Mouse (Mus musculus) liver, embryonic 13.5 days (tissue): ENCODE results near the gene Palld. TPM values are rescaled to one million over a fixed set of nuclear protein-coding genes. Genes with fewer than 3 reads are reported as not detected.

Experiments used
- ATAC-seq: fragments of 200-750 bp; cut with Nextera tagmentation; 2 replicates; pipeline ENCODE4 v1.8.0; 2017; ENCODE audit warnings: low read depth, mild to moderate bottlenecking, moderate number of reproducible peaks, moderate library complexity
- DNase-seq: peaks from one replicate; pipeline ENCODE4 v3.0.0; 2022
- H3K27ac ChIP-seq: fragments of 300-500 bp; sonication (generic); 2 replicates; pipeline ENCODE4 v1.5.1; 2015; ENCODE audit warnings: moderate library complexity, mild to moderate bottlenecking, inconsistent platforms
- H3K27me3 ChIP-seq: fragments of 300-500 bp; sonication (generic); 2 replicates; pipeline ENCODE4 v1.6.1; 2015; ENCODE audit warnings: mild to moderate bottlenecking, inconsistent platforms
- H3K36me3 ChIP-seq: fragments of 300-500 bp; sonication (generic); 2 replicates; pipeline ENCODE4 v1.6.1; 2015; ENCODE audit warnings: mild to moderate bottlenecking, inconsistent platforms
- H3K4me1 ChIP-seq: fragments of 300-500 bp; sonication (generic); replicated peaks from 2 replicates; pipeline ENCODE4 v1.6.1; 2015; ENCODE audit warnings: inconsistent platforms
- H3K4me2 ChIP-seq: fragments of 300-500 bp; sonication (generic); 2 replicates; pipeline ENCODE4 v1.6.1; 2015; ENCODE audit warnings: inconsistent platforms, mild to moderate bottlenecking, moderate library complexity
- H3K4me3 ChIP-seq: fragments of 300-500 bp; sonication (generic); replicated peaks from 2 replicates; pipeline ENCODE4 v1.5.1; 2015; ENCODE audit warnings: mild to moderate bottlenecking, inconsistent platforms
- H3K9ac ChIP-seq: fragments of 300-500 bp; sonication (generic); 2 replicates; pipeline ENCODE4 v1.6.1; 2015; ENCODE audit warnings: mild to moderate bottlenecking, inconsistent platforms
- H3K9me3 ChIP-seq: fragments of 300-500 bp; sonication (generic); replicated peaks from 2 replicates; pipeline ENCODE4 v1.6.1; 2016; ENCODE audit warnings: inconsistent platforms
- WGBS: fragments of 180-500 bp; shearing (Covaris S2); methylation state at CpG from one replicate; pipeline ENCODE4 v1.1.7; 2015; ENCODE audit not compliant: insufficient replicate concordance; 5-methylcytosine and 5-hydroxymethylcytosine counted together
- polyA plus RNA-seq: library from polyadenylated mRNA; unstranded; fragments of >200 nt; fragmentation: Nextera tagmentation; extraction: Ambion mirVana; gene quantifications from 2 replicates; pipeline ENCODE4 v1.2.1, GENCODE M21; 2015

The Palld gene
- polyA plus RNA-seq, 1 experiment from 2014 or later, result 5.6 TPM

GRCm38 (mm10) chr8:61743764-61744562 is 158.5 kb downstream of the Palld start:
- DNase-seq (no peak), ATAC-seq (no peak)
- no peaks in the 10 kb centered on the region for H3K36me3 ChIP-seq
- 60% methylated on average over 6 of the region's 6 CpGs for WGBS
- H3K9ac ChIP-seq, result no peak overlapping the region
- H3K27ac ChIP-seq, result no peak overlapping the region
- no peaks in the 10 kb centered on the region for H3K9me3 ChIP-seq
- H3K4me2 ChIP-seq, result no peak overlapping the region
- H3K4me1 ChIP-seq, result 0 out of 2 replicates have a peak, but pooled peaks cover 5% of the 10 kb centered on the region
- H3K4me3 ChIP-seq, result no peak overlapping the region
- no peaks in the 10 kb centered on the region for H3K27me3 ChIP-seq

- H3K27me3 ChIP-seq, result no peaks in the 10 kb centered on the region
- no peak overlapping the region for H3K27ac ChIP-seq
- no peak overlapping the region for H3K4me2 ChIP-seq
- WGBS, result 81% methylated on average over 4 of the region's 4 CpGs
- ATAC-seq (no peak), DNase-seq (no peak)
- H3K36me3 ChIP-seq, result no peaks in the 10 kb centered on the region
- no peak overlapping the region for H3K9ac ChIP-seq
- H3K9me3 ChIP-seq, result no peaks in the 10 kb centered on the region
- H3K4me1 ChIP-seq, result no peaks in the 10 kb centered on the region
- H3K4me3 ChIP-seq, result no peak overlapping the region
Measured at GRCm38 (mm10) chr8:61737465-61737864, 165.0 kb downstream of the Palld start.

- Histone ChIP-seq H3K4me2 (no peak overlapping the region), H3K4me3 (no peak overlapping the region), H3K36me3 (no peaks in the 10 kb centered on the region), H3K9ac (no peak overlapping the region), H3K27me3 (no peaks in the 10 kb centered on the region), H3K4me1 (no peaks in the 10 kb centered on the region), H3K9me3 (no peaks in the 10 kb centered on the region), H3K27ac (no peak overlapping the region)
- no peak for DNase-seq
- 74% methylated on average over 8 of the region's 8 CpGs for WGBS
- ATAC-seq, result no peak
Measured at GRCm38 (mm10) chr8:61736739-61737243, 165.7 kb downstream of the Palld start.

GRCm38 (mm10) chr8:61736117-61736516 is 166.4 kb downstream of the Palld start:
- Histone ChIP-seq H3K27ac (no peak overlapping the region), H3K4me2 (no peak overlapping the region), H3K9me3 (no peaks in the 10 kb centered on the region), H3K9ac (no peak overlapping the region), H3K27me3 (no peaks in the 10 kb centered on the region), H3K4me1 (no peaks in the 10 kb centered on the region), H3K36me3 (no peaks in the 10 kb centered on the region), H3K4me3 (no peak overlapping the region)
- 47% methylated on average over 4 of the region's 4 CpGs for WGBS
- no peak for ATAC-seq
- DNase-seq, result no peak

GRCm38 (mm10) chr8:61734164-61734563 is 168.3 kb downstream of the Palld start:
- WGBS, result 64% methylated on average over 8 of the region's 8 CpGs

GRCm38 (mm10) chr8:61732184-61732583 is 170.3 kb downstream of the Palld start:
- no peaks in the 10 kb centered on the region for H3K9me3 ChIP-seq
- H3K9ac ChIP-seq, result no peak overlapping the region
- H3K27me3 ChIP-seq, result no peaks in the 10 kb centered on the region
- H3K36me3 ChIP-seq, result no peaks in the 10 kb centered on the region
- ATAC-seq (no peak), DNase-seq (no peak)
- H3K4me2 ChIP-seq, result no peak overlapping the region
- no peak overlapping the region for H3K27ac ChIP-seq
- H3K4me1 ChIP-seq, result no peaks in the 10 kb centered on the region
- no peak overlapping the region for H3K4me3 ChIP-seq
- 52% methylated on average over 6 of the region's 6 CpGs for WGBS

More at GRCm38 (mm10) chr8:61734164-61734563, 168.3 kb downstream of the Palld start:
- DNase-seq (no peak), ATAC-seq (no peak)
- Histone ChIP-seq H3K27ac (no peak overlapping the region), H3K27me3 (no peaks in the 10 kb centered on the region), H3K9ac (no peak overlapping the region), H3K9me3 (no peaks in the 10 kb centered on the region), H3K4me2 (no peak overlapping the region), H3K36me3 (no peaks in the 10 kb centered on the region), H3K4me3 (no peak overlapping the region), H3K4me1 (no peaks in the 10 kb centered on the region)

GRCm38 (mm10) chr8:61731306-61732088 is 171.0 kb downstream of the Palld start:
- H3K9me3 ChIP-seq, result no peaks in the 10 kb centered on the region
- no peak for ATAC-seq
- no peaks in the 10 kb centered on the region for H3K27me3 ChIP-seq
- no peak overlapping the region for H3K27ac ChIP-seq
- no peak overlapping the region for H3K9ac ChIP-seq
- no peaks in the 10 kb centered on the region for H3K4me1 ChIP-seq
- no peaks in the 10 kb centered on the region for H3K36me3 ChIP-seq
- no peak overlapping the region for H3K4me3 ChIP-seq
- no peak for DNase-seq
- no peak overlapping the region for H3K4me2 ChIP-seq
- WGBS, result 28% methylated on average over 5 of the region's 5 CpGs

GRCm38 (mm10) chr8:61730669-61731068 is 171.8 kb downstream of the Palld start:
- H3K36me3 ChIP-seq, result no peaks in the 10 kb centered on the region
- no peak overlapping the region for H3K27ac ChIP-seq
- H3K9me3 ChIP-seq, result no peaks in the 10 kb centered on the region
- H3K4me1 ChIP-seq, result no peaks in the 10 kb centered on the region
- DNase-seq (no peak), ATAC-seq (no peak)
- H3K4me2 ChIP-seq, result no peak overlapping the region
- no peak overlapping the region for H3K9ac ChIP-seq
- H3K27me3 ChIP-seq, result no peaks in the 10 kb centered on the region
- no peak overlapping the region for H3K4me3 ChIP-seq
- 68% methylated on average over 6 of the region's 6 CpGs for WGBS

- H3K4me2 ChIP-seq, result no peak overlapping the region
- H3K4me1 ChIP-seq, result no peaks in the 10 kb centered on the region
- 66% methylated on average over 8 of the region's 8 CpGs for WGBS
- H3K27me3 ChIP-seq, result no peaks in the 10 kb centered on the region
- DNase-seq (no peak), ATAC-seq (no peak)
- no peak overlapping the region for H3K4me3 ChIP-seq
- H3K36me3 ChIP-seq, result no peaks in the 10 kb centered on the region
- H3K9me3 ChIP-seq, result no peaks in the 10 kb centered on the region
- H3K27ac ChIP-seq, result no peak overlapping the region
- H3K9ac ChIP-seq, result no peak overlapping the region
Measured at GRCm38 (mm10) chr8:61725306-61726017, 177.0 kb downstream of the Palld start.

GRCm38 (mm10) chr8:61722226-61722625 is 180.3 kb downstream of the Palld start:
- Histone ChIP-seq H3K27ac (no peak overlapping the region), H3K36me3 (no peaks in the 10 kb centered on the region), H3K4me3 (no peak overlapping the region), H3K9ac (no peak overlapping the region), H3K4me2 (no peak overlapping the region), H3K4me1 (no peaks in the 10 kb centered on the region), H3K9me3 (no peaks in the 10 kb centered on the region), H3K27me3 (no peaks in the 10 kb centered on the region)
- no peak for DNase-seq
- ATAC-seq, result no peak
- 80% methylated on average over 9 of the region's 9 CpGs for WGBS
